Mouse (Mus musculus) limb, embryonic 10.5 days (tissue): ENCODE data around the gene Zswim8. TPM values are rescaled to one million over a fixed set of nuclear protein-coding genes. Genes with fewer than 3 reads are reported as not detected.

Source experiments
- DNase-seq: peaks from one replicate; pipeline ENCODE4 v3.0.0-alpha.2; 2017; ENCODE audit warnings: low spot score
- H3K27ac ChIP-seq: fragments of 300-500 bp; sonication (generic); 2 replicates; pipeline ENCODE4 v1.5.1; 2016; ENCODE audit warnings: mild to moderate bottlenecking
- H3K27me3 ChIP-seq: fragments of 300-500 bp; sonication (generic); 2 replicates; pipeline ENCODE4 v1.6.1; 2016; ENCODE audit warnings: low read depth, mild to moderate bottlenecking; ENCODE audit not compliant: poor library complexity, severe bottlenecking
- H3K36me3 ChIP-seq: fragments of 300-500 bp; sonication (generic); 2 replicates; pipeline ENCODE4 v1.6.1; 2016; ENCODE audit warnings: mild to moderate bottlenecking, moderate library complexity
- H3K4me1 ChIP-seq: fragments of 300-500 bp; sonication (generic); 2 replicates; pipeline ENCODE4 v1.6.1; 2016
- H3K4me3 ChIP-seq: fragments of 300-500 bp; sonication (generic); 2 replicates; pipeline ENCODE4 v1.5.1; 2016; ENCODE audit warnings: mild to moderate bottlenecking, moderate library complexity
- H3K9me3 ChIP-seq: fragments of 300-500 bp; sonication (generic); replicated peaks from 2 replicates; pipeline ENCODE4 v1.6.1; 2016; ENCODE audit warnings: mild to moderate bottlenecking
- WGBS: fragments of 180-500 bp; shearing (Covaris S2); methylation state at CpG from one replicate; pipeline ENCODE4 v1.1.7; 2016; 5-methylcytosine and 5-hydroxymethylcytosine counted together
- microRNA-seq: library from miRNA; unstranded; fragments of <30 nt; microRNA quantifications from one replicate; pipeline ENCODE4, GENCODE M21; 2017
- polyA plus RNA-seq: library from polyadenylated mRNA; unstranded; fragments of >200 nt; fragmentation: Nextera tagmentation; extraction: Ambion mirVana; gene quantifications from 2 replicates; pipeline ENCODE4 v1.2.1, GENCODE M21; 2016

Zswim8 gene
- polyA plus RNA-seq, 1 experiment from 2014 or later, result 39.3 TPM

GRCm38 (mm10) chr14:20771941-20772340, 64.6 kb downstream of the Zswim8 start:
- no peak for DNase-seq
- Histone ChIP-seq H3K4me1 (peaks cover 10% of the 10 kb centered on the region), H3K4me3 (no peak overlapping the region), H3K36me3 (peaks cover 67% of the 10 kb centered on the region), H3K9me3 (no peaks in the 10 kb centered on the region), H3K27ac (no peak overlapping the region), H3K27me3 (no peaks in the 10 kb centered on the region)
- 93% methylated on average over 3 of the region's 3 CpGs for WGBS

- Histone ChIP-seq H3K4me1 (peaks cover 10% of the 10 kb centered on the region), H3K27ac (no peak overlapping the region), H3K36me3 (peaks cover 69% of the 10 kb centered on the region), H3K4me3 (no peak overlapping the region), H3K27me3 (no peaks in the 10 kb centered on the region), H3K9me3 (no peaks in the 10 kb centered on the region)
- no peak for DNase-seq
- WGBS, result 88% methylated on average over 6 of the region's 6 CpGs
Observed at GRCm38 (mm10) chr14:20772808-20773207, 65.5 kb downstream of the Zswim8 start.

Small RNAs within 50 kb of the gene (microRNA-seq; reads per million reads assigned to microRNA genes)
- gene Mir6946, result not detected

Other genes with a start within 250 kb of the Zswim8 start
- gene Anxa7, start 227.4 kb upstream of the Zswim8 start, polyA plus RNA-seq, result 21.2 and 23.3 TPM in 2 replicates
- gene Mss51, start 210.7 kb upstream of the Zswim8 start, polyA plus RNA-seq, result 0.83 and 1.3 TPM in 2 replicates
- 35.7 and 43.2 TPM in 2 replicates for gene Ppp3cb, start 161.0 kb upstream of the Zswim8 start, polyA plus RNA-seq
- gene Usp54, start 66.5 kb upstream of the Zswim8 start, polyA plus RNA-seq, result 13.5 and 16.6 TPM in 2 replicates
- gene Myoz1, start 51.0 kb upstream of the Zswim8 start, polyA plus RNA-seq, result 0.86 TPM in 1 of 2 replicates, not detected in the other
- gene Synpo2l, start 39.2 kb upstream of the Zswim8 start, polyA plus RNA-seq, result 0.51 and 1.9 TPM in 2 replicates
- gene Sec24c, start 33.2 kb upstream of the Zswim8 start, polyA plus RNA-seq, result 113 and 122 TPM in 2 replicates
- gene Fut11, start 12.6 kb upstream of the Zswim8 start, polyA plus RNA-seq, result 18.2 and 20.4 TPM in 2 replicates
- 238 and 280 TPM in 2 replicates for gene Chchd1, start 4.5 kb upstream of the Zswim8 start, polyA plus RNA-seq
- gene Ndst2, start 27.0 kb downstream of the Zswim8 start, polyA plus RNA-seq, result 27.9 and 29.2 TPM in 2 replicates
- gene Camk2g, start 86.5 kb downstream of the Zswim8 start, polyA plus RNA-seq, result 43.3 and 57.6 TPM in 2 replicates
- gene Plau, start 129.1 kb downstream of the Zswim8 start, polyA plus RNA-seq, result 0.54 and 0.55 TPM in 2 replicates
- 38.2 and 42.4 TPM in 2 replicates for gene Vcl, start 221.8 kb downstream of the Zswim8 start, polyA plus RNA-seq